Mouse (Mus musculus): ENCODE measurements around the gene Evx1. TPM values are rescaled to one million over a fixed set of nuclear protein-coding genes. Genes with fewer than 3 reads are reported as not detected.

Gene Evx1
- total and polyA plus RNA-seq, 2 experiments from 2014 or later = 2.1 to 6.2 TPM

DNA sequence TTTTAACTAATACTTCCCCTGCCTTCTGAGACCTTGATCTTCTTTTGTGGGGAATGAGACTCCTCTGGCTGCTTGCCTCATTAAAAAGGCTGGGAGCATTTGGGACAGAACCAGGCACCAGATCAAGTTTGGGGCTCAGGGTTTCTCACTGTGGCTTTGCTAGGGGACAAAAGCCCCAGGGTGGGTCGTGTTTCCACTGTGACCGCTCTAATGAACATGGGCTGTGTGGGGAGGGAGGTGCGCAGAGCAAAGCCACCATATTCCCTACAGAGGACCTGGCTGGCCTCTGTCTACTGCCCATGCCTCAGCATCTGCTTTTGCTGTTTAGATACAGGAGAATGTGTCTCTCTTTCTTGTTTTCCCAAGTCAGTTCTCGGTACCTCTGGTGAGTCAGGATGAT, 53.8 kb downstream of the Evx1 start:
- ATAC-seq (no peak), DNase-seq (ENCODE audit: low spot score) (no peak)
- TF ChIP-seq CTCF (IDR thresholded peaks at IDR 0.05; ENCODE audit: low read depth) = no peak
- Histone ChIP-seq H3K36me3 (ENCODE audit: insufficient read depth, low read length) (no peaks in the 10 kb centered on the region), H3K4me1 (ENCODE audit: insufficient read depth, low read length) (peaks cover 8% of the 10 kb centered on the region; the same call in 1 of the 2 replicates), H3K27ac (no peak overlapping the region), H3K9me3 (ENCODE audit: low read length) (no peaks in the 10 kb centered on the region), H3K4me3 (ENCODE audit: low read length) (no peak overlapping the region), H3K4me2 (ENCODE audit: low read depth, low read length) (no peak overlapping the region), H3K9ac (replicated peaks; ENCODE audit: low read length) (no peak overlapping the region), H3K27me3 (ENCODE audit: insufficient read depth, low read length) (no peaks in the 10 kb centered on the region)
- WGBS = 52% methylated on average over 4 of the region's 4 CpGs

Other genes with a start within 250 kb of the Evx1 start
- gene Hoxa1, start 155.2 kb upstream of the Evx1 start, total RNA-seq (2014; rRNA removed) = 1.1 and 3.7 TPM in 2 replicates
- gene Hoxa1, start 155.2 kb upstream of the Evx1 start, polyA plus RNA-seq (2015; fragmentation: Nextera tagmentation; extraction: Ambion mirVana) = 1.1 and 1.2 TPM in 2 replicates
- 20.3 and 24.3 TPM in 2 replicates for gene Hoxa2, start 148.7 kb upstream of the Evx1 start, total RNA-seq (2014; rRNA removed)
- gene Hoxa2, start 148.7 kb upstream of the Evx1 start, polyA plus RNA-seq (2015; fragmentation: Nextera tagmentation; extraction: Ambion mirVana) = 16.3 and 16.5 TPM in 2 replicates
- gene 5730596B20Rik, start 136.0 kb upstream of the Evx1 start, total RNA-seq (2014; rRNA removed) = 1.1 and 1.2 TPM in 2 replicates
- gene 5730596B20Rik, start 136.0 kb upstream of the Evx1 start, polyA plus RNA-seq (2015; fragmentation: Nextera tagmentation; extraction: Ambion mirVana) = 1.3 and 1.5 TPM in 2 replicates
- gene Hoxa4, start 121.7 kb upstream of the Evx1 start, total RNA-seq (2014; rRNA removed) = 4.8 and 7.3 TPM in 2 replicates
- gene Hoxa4, start 121.7 kb upstream of the Evx1 start, polyA plus RNA-seq (2015; fragmentation: Nextera tagmentation; extraction: Ambion mirVana) = 10.5 and 12.0 TPM in 2 replicates
- 99.2 and 108 TPM in 2 replicates for gene Hoxa5, start 108.9 kb upstream of the Evx1 start, total RNA-seq (2014; rRNA removed)
- gene Hoxa5, start 108.9 kb upstream of the Evx1 start, polyA plus RNA-seq (2015; fragmentation: Nextera tagmentation; extraction: Ambion mirVana) = 81.7 and 89.4 TPM in 2 replicates
- 12.3 and 25.8 TPM in 2 replicates for gene Hoxa6, start 104.8 kb upstream of the Evx1 start, total RNA-seq (2014; rRNA removed)
- 6.0 and 7.7 TPM in 2 replicates for gene Hoxa6, start 104.8 kb upstream of the Evx1 start, polyA plus RNA-seq (2015; fragmentation: Nextera tagmentation; extraction: Ambion mirVana)
- 8.7 and 9.8 TPM in 2 replicates for gene Hoxa3, start 100.2 kb upstream of the Evx1 start, total RNA-seq (2014; rRNA removed)
- gene Hoxa3, start 100.2 kb upstream of the Evx1 start, polyA plus RNA-seq (2015; fragmentation: Nextera tagmentation; extraction: Ambion mirVana) = 7.9 and 8.8 TPM in 2 replicates
- gene Gm28308, start 100.2 kb upstream of the Evx1 start, total RNA-seq (2014; rRNA removed) = 0.83 and 2.2 TPM in 2 replicates
- not detected in 2 replicates for gene Gm28308, start 100.2 kb upstream of the Evx1 start, polyA plus RNA-seq (2015; fragmentation: Nextera tagmentation; extraction: Ambion mirVana)
- 2.6 and 2.9 TPM in 2 replicates for gene Hoxa7, start 91.6 kb upstream of the Evx1 start, total RNA-seq (2014; rRNA removed)
- gene Hoxa7, start 91.6 kb upstream of the Evx1 start, polyA plus RNA-seq (2015; fragmentation: Nextera tagmentation; extraction: Ambion mirVana) = 1.3 and 3.9 TPM in 2 replicates
- 0.26 TPM in 1 of 2 replicates, not detected in the other for gene Hoxa9, start 82.4 kb upstream of the Evx1 start, total RNA-seq (2014; rRNA removed)
- gene Hoxa9, start 82.4 kb upstream of the Evx1 start, polyA plus RNA-seq (2015; fragmentation: Nextera tagmentation; extraction: Ambion mirVana) = 0.18 TPM in 1 of 2 replicates, not detected in the other
- gene Hoxa10, start 72.6 kb upstream of the Evx1 start, total RNA-seq (2014; rRNA removed) = not detected in 2 replicates
- not detected in 2 replicates for gene Hoxa10, start 72.6 kb upstream of the Evx1 start, polyA plus RNA-seq (2015; fragmentation: Nextera tagmentation; extraction: Ambion mirVana)
- gene Hoxa11, start 67.7 kb upstream of the Evx1 start, total RNA-seq (2014; rRNA removed) = not detected in 2 replicates
- gene Hoxa11, start 67.7 kb upstream of the Evx1 start, polyA plus RNA-seq (2015; fragmentation: Nextera tagmentation; extraction: Ambion mirVana) = not detected in 2 replicates
- gene Hoxa13, start 52.6 kb upstream of the Evx1 start, total RNA-seq (2014; rRNA removed) = not detected in 2 replicates
- gene Hoxa13, start 52.6 kb upstream of the Evx1 start, polyA plus RNA-seq (2015; fragmentation: Nextera tagmentation; extraction: Ambion mirVana) = not detected in 2 replicates